Mouse (Mus musculus) thymus, postnatal 4 days (tissue): ENCODE data around the gene Poldip3.
"Not testable (repeated sequence)": the region's sequence is repeated elsewhere in the genome, so short reads cannot be mapped to it uniquely, and the experiment has no call there.

ENCODE experiments used
- DNase-seq: peaks from one replicate; pipeline ENCODE4 v3.0.0; 2021

The Poldip3 gene

DNA sequence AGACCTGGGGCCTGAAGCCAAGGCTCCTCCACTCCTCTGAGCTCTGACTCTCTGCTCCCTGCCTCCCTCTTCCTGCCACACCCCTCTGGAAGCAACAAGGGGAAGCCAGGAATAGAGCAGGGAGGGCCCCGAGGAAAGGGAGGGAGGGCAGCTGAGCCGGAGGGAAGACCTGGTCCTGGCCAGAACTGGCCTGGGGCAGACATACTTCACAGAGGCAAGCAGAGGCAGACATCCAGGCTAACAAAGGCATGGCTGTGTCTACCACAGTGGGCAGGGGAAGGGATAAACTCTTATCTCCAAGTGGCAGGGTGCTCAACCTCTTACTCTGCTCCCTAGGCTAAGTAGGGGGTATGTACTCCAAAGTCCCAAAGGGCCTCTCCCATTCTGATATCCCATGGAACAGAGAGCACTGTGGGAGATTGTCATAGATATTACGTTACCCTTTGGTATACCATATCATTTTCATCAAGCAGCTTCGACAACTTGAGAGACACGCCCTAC lies 15.8 kb upstream of the Poldip3 start:
- no peak for DNase-seq

DNA sequence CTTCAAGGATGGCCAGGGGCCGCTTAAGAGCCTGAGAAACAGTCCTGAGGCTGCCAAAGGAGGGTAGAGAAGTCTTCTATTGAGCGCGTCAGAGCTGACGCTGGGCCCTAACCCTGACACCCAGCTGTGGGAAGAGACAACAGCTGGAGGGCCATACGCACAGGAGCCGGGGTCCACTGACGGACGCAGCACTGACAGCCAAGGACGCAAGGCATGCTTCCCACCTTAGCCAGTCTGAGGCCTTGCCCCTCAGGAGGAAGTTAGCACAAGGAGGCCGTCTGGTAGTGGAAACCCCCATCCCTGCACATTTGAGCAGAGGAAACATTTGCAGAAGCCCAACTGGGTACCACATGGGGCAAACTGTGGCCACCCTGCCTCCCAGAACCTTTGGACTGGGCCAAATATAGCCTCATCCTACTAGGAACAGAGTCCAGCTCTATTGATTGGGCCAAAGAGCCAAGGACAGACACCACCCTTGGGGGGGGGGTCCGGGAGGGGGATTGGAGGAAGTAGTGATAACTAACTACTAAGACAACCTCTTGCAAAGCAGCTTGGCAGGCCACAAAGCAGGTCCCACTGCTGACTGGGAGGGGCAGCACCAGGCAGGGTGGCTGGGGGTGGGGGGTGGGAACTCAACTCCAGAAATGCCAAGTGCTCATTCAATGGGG lies 13.8 kb upstream of the Poldip3 start:
- no peak for DNase-seq

DNA sequence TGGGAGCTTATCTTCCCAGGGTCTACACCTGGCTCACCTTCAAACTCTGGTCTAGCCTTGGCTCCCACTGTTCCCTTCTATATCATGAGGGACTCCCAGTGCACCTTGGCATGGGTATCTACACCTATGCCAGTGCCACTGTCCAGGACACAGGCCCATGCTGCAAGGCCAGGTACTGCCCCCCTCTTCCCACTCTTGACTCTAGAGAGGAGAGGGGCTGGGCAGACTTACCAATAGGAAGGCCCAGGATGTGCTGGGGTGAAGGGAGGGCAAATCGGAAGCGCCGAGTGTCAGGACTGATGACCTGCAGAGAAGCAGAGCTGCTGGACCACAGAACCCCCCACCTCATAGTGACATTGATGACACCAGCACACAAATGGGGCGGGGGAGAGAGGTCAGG lies 12.8 kb upstream of the Poldip3 start:
- DNase-seq: no peak

DNA sequence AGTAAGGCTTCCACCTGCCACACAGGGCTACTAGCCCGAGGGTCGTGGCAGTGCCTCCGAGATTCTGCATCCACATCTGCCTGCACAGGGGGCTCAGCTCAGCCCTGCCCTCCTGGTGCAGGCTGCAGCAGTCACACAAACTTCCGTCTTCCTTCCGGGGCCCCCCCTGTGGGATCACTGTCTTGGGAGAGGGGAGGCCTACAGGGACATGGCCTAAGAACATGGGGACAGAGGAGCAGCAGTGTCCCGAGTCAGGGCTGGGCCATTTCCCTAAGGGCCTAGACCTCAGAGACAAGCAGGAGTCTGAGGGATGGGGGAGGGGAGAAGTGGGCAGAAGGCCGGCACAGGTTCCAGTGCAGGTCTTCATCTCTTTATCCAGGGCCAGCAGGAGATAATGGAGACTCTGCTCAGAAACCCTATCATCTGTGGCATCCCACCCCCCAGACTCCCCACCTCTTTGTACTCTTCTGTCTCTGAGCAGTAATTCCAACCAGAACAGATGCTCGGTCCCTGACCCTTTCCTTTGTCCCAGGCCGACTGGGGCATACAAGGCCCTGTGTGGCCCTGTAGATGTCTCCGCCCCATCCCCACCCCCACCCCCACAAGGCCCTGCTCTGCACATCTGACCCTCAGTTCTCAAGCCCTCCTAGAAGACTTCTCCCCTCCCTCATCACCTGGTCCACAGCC lies 12.0 kb upstream of the Poldip3 start:
- DNase-seq: no peak

DNA sequence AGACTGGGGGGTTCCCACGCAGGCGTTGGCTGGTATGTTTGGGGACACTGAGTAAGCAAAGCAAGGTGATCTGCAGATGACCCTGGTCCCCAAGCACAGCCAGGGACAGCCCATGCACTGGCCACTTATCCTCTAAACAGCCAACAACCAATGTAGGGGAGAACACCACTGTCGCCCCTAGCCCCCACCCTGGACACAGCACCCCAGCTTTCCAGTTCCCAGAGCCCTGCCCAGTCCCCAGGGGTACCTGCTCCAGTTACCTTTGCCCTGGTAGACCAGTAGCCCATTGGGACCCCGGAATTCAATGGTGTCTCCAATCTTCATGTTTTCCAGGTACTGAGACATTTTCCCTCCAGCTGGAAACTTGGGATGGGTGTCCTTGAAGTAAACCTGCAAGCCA lies 11.4 kb upstream of the Poldip3 start:
- DNase-seq: no peak

DNA sequence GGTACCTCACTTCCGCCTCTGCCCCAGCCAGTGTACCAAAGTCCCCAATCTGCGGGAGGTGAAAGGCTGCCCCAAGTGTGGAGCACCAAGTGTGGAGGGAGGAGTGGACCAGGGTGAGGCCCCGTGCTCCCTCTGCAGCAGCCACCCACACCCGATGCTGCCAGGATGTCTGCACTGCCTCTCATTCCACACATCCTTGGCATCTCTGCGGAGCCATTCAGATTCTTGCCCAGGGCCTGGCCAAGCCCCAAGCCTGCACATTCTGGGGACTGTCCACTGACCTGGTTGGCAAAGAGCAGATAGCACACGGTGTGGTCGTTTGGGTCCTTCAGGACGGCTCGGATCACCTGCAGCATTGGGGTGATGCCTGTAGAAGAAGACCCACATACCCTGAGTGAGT lies 10.6 kb upstream of the Poldip3 start:
- DNase-seq: no peak

DNA sequence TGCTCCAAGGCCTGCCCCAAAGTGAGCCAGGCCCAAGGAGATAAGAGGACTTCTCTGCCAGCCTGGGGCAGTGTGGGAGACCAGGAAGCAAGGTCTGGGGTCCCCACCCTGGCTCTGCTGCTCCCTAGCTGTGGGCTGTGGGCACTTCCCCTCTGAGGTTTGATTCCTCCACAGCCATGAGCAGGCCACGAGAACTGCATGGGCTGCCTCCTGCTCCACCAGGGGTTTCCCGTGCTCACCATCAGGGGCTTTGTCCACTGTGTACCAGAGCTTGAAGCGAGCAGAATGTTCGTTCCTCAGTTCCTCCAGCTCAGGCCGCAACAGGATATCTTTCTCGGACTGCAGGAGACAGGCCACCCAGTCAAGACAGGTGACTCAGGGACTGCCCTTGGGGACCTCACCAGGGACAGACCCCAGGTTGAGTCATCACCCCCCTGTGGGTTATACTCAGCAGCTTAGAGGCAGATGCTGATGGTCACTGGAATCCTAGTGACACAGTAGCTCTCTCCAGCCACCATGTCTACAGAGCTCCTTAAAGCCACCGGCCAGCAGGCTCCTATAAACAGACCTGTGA lies 9.5 kb upstream of the Poldip3 start:
- no peak for DNase-seq

DNA sequence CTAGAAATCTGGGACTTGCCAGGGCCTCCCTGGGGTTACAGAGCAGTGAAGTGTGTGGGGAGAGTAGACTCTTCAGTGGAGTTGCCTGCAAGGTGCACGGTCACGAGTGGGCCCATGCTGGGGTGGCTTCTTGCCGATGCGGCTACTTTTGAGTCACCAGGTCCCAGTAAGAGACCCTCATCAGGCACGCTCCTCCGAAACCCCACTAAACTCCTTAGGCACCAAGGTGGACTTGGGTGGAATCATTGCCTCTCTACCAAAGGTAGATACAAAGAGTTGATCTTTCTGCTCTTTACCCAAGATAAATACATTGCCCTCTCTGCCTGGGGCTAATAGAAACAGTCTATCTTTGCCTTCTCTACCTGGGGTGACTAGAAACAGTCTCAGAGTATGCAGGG lies 8.5 kb upstream of the Poldip3 start:
- DNase-seq: no peak

DNA sequence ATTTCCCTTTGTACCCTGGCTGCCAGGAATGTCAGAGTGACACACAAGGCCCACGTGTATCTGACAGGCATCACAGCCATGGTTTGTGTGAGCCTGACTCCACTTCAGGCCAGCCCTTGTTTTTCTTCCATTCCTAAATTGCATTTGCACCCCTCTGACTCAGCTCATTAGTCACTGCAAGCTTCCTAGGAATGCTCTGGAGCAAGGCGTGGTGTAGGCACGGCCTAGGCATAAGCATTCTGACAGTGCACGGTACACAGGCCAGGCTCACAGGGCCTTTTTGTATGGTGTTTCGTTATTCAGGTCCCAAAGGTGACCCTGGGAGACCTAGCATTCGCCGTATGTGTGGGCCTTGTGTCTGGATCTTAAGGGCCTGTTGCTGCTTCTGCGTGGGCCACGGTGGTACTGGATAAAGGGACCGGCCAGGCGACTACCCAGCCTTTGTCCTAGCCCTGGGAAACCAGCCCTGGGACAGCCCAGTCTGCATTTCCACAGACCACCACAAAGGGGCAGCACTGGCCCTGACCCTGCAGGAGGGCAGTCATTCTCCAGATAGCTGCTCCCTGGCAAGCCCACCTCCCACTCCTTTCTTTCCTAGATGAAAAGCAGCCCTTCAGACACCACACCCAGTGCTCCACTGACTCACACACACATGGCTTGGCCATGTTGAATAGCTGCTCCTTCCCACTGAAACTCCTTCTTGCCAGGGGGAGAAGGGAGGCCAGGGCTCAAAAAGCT lies 7.9 kb upstream of the Poldip3 start:
- peak; percentile 77 for DNase-seq

DNA sequence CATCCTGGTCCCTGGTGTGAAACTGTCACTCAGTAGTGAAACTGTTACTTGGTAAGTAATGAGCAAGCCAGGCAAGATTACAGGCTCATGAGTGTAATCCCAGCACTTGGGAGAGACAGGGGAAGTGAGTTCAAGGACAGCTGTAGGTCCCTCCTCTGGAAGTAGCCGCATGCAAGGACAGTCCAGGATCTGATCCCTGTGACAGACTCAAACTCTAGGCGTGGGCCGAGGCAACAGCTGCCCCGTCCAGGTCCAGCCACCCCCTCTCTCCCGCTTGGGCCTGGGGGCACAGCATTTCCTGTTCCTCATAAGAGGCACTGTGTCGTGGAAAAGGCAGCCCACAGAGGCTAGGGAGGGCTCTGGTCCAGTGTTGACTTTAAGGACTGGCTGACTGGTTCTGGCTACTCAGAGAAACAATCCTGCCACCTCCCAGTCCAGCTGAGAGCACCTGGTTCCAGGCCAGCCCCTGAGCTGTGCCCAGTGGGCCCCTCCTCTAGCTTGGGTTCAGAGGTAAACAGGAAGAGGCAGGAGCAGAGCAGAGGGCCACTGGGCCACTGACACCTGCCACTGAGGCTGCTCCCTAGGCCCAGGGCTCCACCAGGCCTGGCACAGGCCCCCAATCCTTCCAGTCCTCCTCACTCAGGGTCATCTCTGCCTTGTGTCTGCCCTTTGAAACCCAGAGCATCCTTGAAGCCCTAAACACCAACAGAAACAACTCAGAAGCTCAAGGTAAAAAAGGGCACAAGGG lies 6.7 kb upstream of the Poldip3 start:
- DNase-seq: no peak

DNA sequence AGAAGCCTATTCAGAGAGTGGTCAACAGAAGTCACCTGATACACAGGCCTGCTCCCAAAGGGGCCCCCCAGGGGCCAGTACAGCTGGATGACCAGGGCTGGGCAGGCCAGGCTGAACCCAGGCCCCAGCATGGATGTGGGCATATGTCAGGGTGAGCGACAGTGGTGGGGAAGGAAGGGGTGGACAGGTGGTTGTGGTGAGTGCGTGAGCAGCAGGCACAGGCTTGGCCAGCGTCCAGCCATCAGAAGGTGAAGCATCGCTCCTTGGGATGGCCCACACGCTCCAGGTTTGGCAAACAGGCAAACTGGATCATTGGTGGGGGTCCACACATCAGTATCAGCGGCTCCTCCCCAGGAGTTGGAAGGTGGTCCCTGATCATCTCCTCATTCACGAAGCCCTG lies 5.1 kb upstream of the Poldip3 start:
- no peak for DNase-seq

DNA sequence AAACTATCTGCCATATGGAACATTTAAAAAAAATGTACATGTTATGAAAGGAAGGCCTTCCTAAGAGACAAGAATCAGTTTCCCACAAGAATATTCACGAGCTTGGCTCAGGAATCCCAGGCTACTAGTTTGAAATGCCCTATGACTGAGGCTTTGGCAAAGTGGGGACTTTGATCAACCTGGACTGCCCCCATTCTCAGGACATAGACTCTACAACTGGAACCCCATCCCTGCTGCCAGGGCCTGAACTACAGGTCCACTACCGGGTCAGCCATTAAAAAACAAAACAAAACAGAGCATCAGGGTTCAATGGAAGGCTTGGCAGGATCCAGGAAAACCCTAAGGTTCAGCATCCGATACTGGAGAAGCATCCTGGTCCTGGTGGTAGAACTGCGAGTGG lies 1.5 kb upstream of the Poldip3 start:
- no peak for DNase-seq

DNA sequence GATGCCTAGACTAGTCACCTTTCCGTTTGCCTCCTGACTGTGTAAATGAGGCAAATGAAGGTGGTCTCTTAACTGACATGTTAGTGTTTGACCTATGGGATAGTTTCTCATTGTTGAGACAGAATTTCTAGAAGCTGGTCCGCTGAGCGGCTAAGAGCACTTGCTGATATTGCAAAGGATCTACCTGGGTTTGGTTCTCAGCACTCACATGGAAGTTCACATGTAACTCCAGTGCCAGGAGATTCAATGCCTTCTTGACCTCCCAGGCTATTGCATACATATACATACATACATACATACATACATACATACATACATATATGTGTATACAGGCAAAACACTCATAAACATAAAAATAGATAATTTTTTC lies 874 bp upstream of the Poldip3 start:
- DNase-seq: no peak

DNA sequence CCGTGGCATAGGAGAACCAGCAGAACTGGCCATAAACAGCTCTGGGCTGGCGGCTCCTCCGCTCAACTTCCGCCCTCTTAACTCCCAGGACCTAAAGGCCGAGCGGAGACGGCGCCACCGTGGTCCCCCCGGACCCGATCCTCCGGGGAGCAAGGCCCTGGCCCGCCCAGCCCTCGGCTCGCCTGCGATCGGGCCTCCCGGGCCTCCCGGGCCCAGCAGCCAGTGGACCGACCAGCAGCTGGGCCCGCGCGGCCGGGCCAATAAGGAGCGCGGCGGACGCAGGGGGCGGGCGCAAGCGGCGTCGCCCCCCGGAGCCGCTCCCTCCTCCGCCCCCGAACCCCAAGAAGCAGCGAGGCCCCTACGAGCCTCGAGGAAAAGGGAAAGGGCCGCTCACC lies 386 bp downstream of the Poldip3 start:
- DNase-seq: no peak

DNA sequence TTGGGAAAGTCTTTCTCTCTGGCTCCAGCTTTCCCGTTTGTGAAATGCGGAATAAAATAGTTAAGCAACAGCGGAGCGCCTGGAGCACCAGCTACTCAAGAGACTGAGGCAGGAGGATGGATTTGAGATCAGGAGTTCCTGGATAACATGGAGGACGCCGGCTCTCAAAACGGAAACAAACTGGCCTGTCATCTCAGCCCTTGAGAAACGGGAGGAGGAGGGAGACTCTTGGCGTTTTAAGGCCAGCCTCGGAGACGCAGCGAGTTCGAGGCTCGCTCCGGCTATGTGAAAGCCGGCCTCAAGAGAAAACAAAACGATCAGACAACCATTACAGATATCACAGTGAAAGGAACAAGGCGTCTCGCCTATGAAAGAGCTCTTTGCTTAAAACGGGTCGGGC lies 789 bp downstream of the Poldip3 start:
- DNase-seq: no peak

DNA sequence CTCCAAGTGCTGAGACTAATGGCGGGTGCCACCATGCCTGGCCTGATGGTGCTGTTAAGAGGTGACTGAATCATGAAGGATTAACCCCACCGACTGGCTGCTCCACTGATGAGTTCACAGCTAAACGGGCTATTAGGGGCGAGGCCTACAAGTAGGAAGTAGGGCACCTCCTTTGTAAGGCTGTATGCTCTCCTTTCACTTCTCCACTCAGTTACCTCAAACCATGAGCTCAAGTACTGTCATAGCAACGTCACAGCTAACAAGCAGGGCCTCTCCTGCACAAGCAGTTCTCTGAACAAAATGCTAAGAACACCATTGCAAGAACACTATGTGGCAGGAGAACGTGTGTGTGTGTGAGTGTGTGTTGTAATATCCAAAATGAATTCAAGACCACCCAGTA lies 3.6 kb downstream of the Poldip3 start:
- no peak for DNase-seq

DNA sequence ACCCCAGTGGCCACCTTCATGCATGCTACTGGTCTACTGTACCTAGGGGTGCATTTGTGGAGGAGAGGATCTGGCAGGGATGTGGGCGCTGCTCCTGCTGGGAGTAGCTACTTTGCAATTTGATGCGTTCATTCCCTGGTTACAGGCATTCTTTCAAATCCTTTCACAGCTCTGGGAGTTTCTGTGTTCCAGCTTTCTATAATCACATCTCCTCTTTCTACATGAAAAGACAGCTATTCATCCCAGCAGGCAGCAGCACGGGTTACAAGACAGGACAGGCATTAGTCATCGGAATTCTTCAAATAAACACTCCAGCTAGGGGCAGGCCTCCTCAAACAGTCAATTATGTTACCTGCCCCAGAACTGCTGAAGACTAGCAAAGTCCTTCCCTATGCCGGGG lies 6.3 kb downstream of the Poldip3 start:
- no peak for DNase-seq

DNA sequence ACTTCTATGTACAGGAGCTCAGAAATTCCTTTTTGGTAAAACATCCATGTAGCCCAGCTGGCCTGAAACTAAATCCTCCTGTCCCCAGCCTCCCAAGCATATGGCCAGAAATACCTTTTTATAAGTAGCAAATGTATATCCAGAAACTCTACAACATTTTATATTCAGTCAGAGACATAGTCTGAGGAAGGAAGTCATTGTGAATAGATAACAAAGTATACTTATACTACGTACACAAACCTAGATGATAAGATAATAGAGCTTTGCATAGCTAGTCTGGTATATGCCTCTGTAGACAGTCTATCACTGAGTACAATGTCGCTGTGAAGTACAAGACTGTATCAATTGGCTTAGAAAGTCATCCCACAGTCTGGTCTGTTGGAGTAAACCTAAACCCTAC lies 13.5 kb downstream of the Poldip3 start:
- no peak for DNase-seq

DNA sequence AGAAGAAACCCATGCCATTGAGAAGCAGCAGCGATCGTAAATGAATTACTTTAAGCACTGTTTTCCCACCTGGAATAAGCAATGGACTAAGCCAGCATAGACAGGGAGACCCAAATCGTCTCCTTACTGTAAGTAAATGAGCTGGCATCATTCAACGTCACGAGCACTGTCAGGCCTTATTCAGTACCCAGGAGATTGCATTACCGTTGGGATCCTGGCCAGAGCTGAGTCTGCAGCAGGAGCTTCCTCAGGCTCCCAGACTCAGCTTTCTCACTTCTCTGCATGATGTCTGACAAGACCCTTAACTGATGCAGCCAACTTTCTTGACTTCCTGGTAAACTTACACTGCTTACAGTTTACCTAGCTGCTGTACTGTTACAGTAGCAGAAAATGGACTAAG lies 14.5 kb downstream of the Poldip3 start:
- DNase-seq: no peak

DNA sequence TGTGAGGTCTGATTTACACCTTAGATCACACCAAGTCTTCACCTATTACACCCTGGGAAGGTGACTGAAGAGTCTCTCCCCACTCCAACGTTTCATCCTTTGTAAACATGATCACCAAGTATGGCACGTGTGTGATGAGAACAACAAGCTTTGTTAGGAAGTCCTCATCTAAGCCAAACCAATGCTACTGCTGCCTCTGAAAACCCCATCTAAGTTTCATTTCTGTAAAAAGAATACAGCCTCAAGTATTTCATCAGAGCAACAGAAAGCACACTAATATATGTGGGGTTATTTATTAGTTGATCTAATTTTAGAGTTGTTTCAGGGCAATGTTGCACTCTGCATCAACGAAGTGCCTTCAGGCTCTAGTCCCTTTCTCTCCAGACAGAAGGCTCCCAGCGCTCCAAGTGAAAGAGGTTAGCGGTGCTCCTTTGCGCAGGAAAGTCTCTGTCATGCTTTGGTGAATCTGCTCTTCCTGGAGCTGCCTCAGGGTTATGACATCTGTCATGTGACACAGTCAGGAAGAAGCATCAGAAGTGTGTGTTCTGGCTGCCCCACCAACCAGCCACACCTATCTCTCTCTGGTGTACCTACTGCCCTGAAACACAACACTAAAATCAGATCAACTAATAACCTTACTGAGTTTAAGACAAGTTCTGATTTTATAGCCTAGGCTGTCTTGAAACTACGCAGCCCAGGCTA lies 19.5 kb downstream of the Poldip3 start:
- no peak for DNase-seq

DNA sequence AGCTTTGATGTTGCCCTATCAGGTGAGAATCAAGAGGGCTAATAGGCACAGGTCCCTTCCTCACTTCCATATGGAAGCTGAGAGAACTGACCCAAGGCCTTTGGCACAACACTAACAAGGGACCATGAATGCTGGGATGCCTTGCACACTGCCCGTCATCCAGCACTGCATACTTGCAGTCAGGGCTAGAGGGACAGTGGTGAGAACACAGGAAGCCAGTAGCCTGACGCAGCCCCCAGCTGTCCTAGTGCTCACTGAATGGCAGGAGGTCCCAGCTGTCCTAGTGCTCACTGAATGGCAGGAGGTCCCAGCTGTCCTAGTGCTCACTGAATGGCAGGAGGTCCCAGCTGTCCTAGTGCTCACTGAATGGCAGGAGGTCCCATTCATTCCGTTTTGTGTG lies 22.1 kb downstream of the Poldip3 start:
- DNase-seq: not testable (repeated sequence)

DNA sequence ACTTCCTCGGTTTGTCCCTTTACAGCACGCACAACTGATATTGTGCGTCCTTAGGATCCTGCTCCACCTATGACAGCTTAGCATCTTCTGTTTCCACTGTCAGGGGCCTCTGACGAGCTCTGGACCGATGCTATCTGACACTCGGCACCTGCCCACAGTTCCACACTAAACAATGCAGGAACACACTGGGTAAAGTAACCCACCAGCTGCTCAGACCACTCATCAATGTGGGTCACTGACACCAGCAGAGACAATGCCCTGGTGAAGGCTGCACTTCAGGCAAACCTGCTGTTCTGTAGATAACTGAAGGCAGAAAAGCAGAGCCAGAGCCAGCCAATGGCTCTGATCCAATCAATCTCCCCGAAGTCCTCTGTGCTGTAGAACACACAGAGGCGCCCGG lies 22.6 kb downstream of the Poldip3 start:
- no peak for DNase-seq

DNA sequence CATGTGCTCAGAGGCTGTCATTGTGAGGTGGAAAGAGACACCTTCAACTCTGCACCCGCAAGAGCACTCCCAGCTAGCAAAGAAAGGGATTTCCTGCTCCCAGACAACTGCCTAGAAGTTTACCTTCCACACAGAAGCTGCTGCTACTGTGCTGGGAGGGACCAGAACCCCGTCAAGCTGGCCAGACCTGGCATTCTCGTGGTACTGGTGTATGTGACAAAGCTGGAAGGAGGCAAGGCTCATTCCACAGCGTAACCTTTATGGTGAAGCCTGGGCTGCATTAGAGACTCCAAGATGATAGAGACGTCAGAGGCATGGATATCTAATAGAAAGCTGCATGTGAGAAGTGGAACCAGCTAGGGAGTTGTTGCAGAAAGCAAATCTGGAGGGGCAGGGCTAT lies 24.6 kb downstream of the Poldip3 start:
- DNase-seq: no peak
